Mouse (Mus musculus) cerebellum, postnatal 25 days (tissue): ENCODE results near the gene Daam1.
A peak's percentile ranks its signal among the peaks of the same experiment; 100 is the strongest.

ENCODE experiments used
- DNase-seq, 2 experiments: peaks; one replicate each; pipeline ENCODE4 v3.0.0; 2021; ENCODE audit warnings: mixed read lengths in 2 of 2

Gene Daam1

DNA sequence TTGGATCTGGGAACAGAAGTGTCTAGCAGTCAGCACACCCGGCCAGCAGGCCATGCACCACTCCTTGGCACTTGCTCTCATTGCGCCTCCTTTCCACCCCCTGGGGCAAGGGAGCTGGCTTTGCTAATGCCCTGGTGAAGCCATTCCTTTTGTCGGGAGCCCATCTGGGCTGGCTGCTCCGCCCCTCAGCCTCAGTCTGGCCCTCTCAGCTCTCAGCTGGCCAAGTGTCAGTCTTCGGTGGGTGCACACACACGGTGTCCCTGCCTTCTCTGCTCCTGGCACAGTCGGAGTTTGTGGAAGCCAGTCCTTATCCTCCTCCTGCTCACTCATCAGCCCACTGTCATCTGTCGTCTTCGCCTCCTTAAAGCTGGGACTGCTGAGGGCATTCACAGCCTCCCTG lies 142.7 kb downstream of the Daam1 start:
- peak; percentile 31 to 54 for DNase-seq

DNA sequence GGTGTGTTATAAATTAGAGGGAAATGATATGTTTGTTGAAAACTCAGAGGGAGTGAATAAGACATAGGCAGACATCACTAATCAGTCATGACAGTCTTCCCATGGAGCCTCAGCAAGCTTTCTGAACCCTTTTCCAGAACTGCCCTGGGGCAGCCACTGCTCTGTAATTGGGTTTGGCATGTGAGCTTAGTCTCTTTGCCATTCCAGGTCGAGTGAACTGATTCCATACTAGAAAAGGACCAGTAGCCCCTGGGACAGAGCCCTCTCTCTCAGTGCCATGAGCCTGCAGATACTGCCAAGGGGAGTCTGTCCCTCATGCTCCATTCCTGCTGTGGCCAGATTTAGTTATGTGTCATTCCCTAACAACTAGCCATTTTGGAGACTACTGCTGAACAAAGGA lies 144.7 kb downstream of the Daam1 start:
- DNase-seq: no peak

DNA sequence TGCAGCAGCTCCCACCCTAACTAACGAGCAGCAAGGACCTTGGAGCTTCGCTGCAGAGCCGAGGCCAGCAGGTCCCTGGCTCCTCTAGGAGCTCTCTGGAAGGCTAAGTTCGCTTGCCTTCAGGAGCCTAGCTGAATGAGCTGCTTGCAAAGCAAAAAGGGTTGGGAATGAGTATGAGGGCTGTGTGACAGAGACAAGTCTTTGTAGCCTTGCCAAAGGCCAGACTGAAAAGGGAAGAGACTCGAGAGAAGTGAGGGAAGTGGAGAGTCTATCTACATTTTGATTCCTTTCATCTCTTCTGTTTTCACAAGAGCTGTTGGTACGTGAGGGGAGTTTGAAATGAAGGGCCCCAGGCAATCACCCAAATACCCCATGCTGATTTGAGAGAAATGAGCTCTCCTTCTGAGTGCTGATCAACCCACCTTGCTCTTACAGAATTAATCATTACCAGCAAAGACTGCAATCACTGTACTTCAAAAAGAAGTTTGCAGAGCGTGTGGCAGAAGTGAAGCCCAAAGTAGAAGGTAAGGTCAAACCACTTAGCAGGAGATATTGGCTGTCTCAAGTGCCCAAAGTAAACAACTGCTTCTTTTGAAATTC lies 145.6 kb downstream of the Daam1 start:
- DNase-seq: no peak

DNA sequence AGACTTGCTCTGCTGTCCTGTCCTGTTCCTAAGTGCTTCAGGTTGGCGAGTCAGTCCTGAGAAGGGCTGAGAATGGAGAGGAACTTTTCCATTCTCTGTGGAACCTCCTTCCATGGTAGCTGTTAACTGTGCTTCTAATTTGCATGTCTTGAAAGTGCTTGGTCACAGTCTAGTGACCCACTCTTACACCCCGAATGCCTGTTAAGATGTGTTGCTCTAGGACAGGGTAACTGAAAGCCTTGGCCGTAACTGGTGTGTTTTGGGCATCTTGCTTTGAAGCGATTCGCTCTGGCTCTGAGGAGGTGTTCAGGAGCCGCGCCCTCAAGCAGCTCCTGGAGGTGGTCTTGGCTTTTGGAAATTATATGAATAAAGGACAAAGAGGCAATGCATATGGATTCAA lies 146.5 kb downstream of the Daam1 start:
- no peak for DNase-seq

DNA sequence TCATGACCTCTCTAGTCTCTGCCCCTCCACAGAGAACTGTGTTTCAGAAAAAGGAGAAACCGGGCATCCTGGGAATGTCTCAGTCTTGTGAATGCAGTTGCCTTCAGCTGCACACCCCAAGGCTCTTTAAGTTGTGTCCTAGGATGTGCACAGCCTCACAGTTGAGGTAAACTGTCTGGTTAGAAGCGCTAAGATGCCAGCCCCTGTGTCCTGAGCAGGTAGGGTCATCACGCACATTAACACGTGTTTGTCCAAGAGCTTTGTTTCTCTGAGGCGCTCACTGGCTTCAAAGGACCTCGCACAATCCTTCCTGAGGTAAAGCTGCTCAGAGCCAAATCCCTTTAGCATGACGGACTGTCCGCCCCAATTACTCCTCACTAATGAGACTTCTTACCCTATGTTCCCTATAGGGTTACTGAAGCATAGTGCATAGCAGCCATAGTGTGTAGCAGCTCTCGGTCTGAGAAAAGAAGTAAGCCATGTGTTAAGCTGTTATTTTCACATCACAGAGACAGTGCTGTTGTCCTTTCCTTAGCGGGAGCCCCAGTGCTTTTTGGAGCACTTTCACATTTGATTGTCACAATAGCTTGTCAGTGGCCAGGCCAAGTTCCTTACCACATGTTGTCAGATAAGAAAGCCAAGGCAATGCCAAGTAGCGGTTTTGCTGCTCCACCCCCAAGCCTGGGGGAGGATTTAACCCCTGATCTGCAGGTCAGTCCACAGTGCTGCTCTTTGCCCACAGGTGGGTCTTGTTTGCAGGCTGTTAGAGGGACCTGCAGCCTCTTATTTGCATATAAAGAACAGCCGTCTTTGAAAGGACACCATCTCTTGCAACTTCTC lies 147.9 kb downstream of the Daam1 start:
- DNase-seq: no peak

DNA sequence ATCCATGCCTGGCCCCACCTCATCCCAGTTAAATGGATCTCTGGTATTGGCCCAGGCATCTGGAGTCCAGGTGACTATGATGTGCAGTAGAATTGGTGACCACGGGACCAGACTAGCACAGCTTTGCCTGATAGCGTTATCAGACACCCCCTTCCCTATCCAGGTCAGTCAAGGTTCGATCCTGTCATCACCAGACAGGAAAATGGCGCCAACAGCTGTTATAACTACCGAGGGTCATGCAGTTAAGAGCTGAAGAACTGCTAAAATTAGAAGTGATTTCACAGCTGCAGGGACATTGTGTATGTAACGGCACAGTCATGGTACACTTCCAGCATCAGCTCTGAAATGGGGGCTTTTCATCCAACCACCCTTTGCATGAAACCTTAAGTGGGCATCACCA lies 149.3 kb downstream of the Daam1 start:
- no peak for DNase-seq

DNA sequence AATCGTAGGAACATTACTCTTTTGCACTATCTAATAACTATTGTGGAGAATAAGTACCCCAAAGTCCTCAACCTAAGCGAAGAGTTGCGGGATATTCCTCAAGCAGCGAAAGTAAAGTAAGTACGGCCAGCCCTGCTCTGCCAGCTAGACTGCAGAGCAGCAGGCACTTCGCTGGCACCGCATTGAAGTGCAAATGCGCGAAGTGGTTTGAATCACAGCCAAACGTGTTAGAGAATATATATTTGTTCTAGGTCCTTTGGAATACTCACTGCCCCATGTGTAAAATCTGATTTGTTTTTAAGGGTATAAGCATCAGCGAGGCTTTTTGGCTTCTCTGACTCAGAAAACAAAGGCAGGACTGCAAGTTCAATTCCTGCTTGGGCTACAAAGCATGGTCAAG lies 149.9 kb downstream of the Daam1 start:
- no peak for DNase-seq

DNA sequence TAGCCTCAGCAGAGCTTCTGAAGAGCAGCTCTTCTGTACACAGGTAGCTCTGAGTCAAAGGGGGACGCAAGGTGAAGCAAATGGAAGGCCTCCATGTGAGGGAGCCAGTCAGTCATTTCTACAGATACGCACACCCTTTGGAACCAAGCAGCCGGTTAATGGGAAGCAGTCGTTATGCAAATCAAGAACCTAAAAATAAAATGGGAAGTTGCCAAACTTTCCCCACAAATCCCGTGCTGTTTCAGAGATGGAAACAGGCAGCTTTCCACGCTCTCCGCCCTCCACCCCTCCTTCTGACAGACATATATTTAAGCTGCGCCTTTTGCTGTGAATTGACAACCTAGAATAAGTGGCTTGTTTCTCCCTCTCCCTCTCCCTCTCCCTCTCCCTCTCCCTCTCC lies 150.4 kb downstream of the Daam1 start:
- no peak for DNase-seq

DNA sequence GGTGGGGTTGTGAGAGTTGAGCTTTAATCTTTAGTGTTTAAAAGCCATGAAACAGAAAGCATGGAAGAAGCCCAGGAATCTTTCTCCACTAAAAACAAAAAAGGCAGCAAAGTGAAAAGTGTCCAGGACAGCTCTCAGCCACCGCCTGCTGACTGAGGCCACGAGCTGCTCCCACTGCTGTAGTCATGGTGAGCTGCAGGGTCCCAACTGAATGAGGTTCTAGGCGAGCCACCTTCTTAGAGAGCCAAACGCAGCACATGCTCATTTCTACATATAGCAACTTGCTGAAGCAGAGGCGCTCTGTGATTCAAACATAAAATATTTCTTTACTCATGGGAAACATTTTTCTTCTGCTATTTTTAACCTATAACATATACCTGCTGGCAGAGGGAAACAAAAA lies 150.9 kb downstream of the Daam1 start:
- DNase-seq: no peak

DNA sequence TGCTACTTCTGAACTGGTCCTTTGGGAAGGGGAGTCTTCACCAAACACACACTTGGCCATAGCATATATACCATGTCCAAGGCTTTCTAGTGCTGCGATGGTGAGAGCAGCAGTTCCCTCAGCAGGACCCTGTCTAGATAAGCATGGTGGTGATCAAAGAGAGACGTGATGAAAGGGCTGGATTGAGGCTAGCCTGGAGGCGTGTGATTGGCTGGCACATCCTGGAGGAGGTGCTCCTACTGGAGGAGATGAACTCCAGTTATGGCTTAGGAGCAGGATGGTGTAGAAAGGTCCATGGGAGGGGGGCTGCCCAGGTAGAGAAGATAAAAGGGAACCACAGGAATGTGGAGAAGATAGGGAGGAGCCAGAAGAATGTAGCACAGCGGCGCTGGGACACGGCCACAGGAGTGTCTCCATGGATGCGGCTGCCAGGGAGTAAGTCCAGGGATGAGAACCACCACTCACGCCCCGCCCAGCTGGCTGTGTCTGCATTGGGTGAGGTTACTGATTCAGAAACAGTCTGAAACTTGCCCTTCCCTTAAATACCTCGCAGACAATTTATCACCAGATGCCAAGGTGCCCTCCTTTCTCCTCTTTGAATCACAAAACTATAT lies 152.3 kb downstream of the Daam1 start:
- DNase-seq: no peak

DNA sequence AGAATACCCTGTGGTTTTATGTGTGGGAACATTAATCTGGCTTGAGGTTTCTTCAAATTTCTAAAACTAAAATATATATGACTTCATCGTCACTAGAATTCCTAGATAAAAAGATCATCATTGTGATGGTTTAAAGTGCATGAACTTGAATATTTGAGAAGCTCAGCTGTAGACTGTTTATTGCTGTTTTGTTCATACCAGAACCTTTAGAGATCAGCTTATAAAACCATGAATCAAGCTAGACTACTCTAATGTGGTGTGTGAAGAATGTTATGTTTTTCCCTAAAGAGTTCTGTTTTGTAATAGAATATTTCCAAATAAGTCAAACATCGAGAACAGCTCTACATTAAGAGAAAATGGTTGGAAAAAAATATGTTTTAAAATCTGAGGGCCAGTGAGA lies 156.3 kb downstream of the Daam1 start:
- no peak for DNase-seq

DNA sequence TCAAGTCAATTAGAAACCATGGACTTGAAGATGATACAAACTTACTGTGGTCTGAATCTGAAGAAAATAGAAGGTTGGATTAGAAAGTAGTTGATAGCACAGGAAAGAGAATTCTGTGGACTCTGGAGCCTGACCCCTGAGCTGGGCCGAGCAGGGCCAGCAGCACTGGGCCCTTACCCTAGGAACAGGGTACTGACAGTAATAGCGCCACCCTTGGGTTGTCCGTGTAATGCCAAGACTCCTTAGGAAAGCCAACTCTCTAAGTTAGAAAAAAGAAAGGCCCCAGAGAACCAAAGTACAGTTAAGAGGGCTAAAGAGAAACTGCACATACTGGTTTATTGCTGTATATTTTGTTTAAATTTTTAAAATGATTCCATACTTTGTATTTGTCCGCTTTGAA lies 157.0 kb downstream of the Daam1 start:
- DNase-seq: no peak

DNA sequence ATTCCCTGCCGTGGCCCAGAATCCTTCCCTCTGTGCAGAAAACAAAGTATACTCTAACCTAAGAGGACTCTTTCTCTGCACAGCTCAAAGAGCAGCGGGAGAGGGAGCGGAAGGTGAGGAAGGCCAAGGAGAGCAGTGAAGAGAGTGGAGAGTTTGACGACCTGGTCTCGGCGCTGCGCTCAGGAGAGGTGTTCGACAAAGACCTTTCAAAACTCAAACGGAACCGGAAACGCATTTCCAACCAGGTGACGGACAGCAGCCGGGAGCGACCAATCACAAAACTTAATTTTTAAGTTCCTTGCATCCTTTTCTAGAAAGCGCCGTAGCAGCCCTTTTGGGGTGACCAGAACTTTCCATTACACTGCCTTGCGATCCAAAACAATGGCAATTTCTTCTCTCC lies 158.7 kb downstream of the Daam1 start:
- DNase-seq: no peak

DNA sequence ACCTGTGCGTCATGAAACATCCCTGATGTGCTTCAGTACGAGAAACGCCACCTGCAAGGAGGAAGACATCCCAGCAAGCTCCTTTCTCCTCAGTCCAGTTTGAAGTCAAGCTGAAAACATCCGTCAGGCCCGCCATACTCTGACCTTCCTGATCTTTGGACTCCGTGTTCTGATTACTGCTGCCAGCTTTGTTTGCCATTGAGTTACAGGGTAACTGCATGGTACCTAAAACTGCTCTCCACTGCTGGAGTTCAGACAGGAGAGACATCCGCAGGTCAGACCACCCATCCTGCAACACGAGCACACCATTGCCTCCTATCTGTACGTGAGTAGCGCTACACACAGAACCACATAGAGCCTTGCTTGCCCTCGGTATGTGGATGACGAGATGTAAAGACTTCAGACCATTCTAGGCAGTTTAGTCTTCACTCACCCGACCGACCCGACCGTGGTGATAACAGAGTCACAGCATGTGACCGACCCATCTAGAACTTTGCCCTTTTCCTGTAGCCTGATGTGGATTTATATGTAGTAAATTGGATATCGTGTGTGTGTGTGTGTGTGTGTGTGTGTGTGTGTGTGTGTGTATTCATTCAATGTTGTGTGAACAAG lies 161.8 kb downstream of the Daam1 start:
- no peak for DNase-seq

DNA sequence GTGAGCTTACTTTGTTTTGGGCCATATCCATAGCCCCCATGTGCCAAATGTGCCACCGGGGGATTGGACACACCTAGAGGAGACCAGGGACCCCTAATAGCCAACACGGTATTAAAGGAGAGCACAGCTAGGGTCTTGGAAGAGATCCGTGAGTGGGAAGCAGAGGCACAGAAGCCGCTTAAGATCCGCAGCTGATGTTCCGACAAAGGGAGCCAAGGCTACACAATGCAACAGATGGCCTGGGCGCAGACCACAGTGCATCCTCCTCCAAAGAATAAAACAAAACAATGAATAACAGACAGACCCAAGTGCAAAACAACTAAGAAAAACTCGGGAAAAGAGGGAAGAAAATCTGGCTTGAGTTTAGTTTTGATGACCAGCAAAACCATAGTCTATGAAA lies 165.0 kb downstream of the Daam1 start:
- no peak for DNase-seq

DNA sequence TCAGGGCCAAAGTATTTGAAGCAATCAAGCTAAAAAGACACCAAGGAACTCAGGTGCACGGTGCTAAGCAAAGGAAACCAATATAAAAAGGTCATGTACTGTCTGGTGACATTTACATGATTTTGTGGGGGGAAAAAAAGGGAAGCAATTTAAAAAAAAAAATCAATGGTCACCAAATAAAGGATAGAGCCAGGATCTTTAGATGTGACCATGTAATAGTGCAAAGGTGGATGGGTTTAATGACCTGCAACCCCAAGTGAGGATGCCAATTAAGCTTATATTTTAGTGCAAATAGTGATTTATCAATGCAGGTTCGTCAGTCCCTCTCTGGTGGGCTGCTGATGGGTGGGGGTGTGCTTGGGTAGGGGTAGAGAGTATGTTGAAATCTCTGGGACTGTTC lies 166.0 kb downstream of the Daam1 start:
- DNase-seq: no peak

DNA sequence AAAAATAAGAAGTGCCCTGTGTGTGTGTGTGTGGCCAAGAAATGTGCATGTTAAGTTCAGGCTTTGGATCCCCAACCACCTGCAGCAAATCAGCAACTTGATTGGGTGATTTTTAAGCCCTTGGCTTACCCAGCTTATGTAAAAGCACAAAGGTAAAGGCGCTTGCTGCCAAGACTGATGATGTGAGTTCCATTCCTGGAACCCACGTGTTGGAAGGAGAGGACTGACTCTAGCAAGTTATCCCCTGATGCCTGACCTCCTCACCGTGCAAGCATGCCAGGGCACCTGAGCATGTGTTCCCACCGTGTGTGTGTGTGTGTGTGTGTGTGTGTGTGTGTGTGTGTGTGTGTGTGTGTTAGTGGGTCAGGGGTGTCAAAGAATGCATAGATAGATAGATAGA lies 166.5 kb downstream of the Daam1 start:
- DNase-seq: no peak

DNA sequence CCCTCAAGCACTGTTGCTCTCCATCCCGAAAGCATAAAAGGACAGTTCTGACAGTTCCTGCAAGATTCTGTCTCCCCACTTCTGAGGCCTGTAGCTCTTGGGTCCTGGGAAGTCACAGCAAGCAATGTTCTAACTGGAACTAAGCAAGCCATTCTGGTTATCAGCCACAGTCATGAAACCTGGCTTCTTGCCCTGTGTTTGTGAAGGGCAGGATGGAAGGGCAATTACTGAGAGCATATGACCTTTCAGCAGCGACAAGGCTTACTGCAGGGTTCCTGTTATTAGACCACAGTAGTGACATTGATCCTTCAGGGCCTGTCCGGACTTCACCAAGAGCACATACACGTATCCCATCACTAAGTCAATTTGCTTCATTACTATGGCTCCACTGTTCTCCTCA lies 167.8 kb downstream of the Daam1 start:
- DNase-seq: peak in 1 of 2 experiments; percentile 29

DNA sequence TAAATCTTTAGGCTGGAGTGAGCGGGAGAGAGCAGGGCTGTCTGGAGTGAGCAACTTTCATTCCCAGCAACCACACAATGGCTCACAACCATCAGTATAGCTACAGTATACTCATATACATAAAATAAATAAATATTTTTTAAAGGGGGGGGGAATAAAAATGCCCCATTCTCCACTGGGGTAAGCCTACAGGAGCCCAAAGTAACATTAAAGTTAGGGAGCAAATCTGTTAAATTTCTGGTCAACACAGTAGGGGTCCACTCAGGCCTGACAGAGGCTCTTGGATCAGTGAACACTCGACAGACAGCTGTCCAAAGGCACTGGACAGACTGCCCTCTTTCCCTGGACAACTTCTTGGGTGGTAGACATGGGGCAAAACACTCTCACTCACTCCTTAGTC lies 168.8 kb downstream of the Daam1 start:
- DNase-seq: no peak

DNA sequence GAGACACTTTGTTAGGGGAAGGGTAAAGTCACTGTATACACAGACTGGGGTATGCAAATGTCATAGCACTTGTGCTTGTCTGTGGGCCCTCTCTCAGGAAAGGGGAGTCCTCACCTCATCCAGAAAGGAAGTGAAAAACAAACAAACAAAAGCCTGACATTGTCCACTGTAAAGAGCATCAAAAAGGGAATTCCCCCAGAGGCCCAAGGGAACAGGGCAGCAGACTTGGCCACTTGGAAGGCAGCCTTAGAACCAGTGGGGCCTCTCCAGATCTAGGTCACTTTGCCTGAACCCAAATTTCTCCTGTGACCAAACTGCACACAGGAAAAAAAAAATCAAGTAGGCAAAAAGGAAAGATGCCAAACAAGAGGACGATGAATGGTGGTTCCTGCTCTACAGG lies 170.9 kb downstream of the Daam1 start:
- peak; percentile 50 to 65 for DNase-seq

DNA sequence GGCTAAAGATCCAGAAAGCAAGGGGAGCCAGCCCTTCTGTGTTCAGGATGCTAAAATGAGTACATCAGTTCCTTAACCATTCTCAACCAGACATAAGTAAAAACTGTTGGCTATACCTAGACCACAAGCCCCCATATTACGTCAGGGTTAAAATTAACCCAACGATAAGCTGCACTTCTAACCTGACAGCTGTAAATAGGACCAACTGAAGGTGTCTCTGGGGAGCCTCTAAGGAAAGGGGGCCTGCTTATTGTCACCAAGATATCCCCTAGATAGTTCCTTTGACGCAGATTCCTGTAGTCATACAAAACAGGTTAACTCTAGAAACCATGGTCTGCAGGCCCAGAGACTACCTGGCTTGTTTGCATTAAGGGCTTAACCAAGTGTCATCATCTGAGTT lies 174.4 kb downstream of the Daam1 start:
- DNase-seq: no peak

DNA sequence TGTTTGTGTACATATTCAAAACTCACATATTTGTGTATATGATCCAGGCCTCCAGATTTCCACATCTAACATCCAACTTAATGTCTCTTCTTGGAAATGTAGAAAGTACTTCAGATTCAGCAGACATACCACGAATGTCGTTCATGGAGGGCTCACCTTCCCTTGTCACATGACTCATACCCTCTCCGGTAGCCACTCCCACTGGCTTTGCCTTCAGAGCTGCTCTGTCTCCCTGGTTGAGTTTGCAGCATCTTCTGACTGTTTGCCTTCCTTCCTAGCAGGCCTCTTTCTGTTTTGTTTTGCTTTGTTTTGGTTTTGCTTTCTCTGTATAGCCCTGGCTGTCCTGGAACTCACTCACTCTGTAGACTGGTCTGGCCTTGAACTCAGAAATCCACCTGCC lies 176.8 kb downstream of the Daam1 start:
- no peak for DNase-seq

DNA sequence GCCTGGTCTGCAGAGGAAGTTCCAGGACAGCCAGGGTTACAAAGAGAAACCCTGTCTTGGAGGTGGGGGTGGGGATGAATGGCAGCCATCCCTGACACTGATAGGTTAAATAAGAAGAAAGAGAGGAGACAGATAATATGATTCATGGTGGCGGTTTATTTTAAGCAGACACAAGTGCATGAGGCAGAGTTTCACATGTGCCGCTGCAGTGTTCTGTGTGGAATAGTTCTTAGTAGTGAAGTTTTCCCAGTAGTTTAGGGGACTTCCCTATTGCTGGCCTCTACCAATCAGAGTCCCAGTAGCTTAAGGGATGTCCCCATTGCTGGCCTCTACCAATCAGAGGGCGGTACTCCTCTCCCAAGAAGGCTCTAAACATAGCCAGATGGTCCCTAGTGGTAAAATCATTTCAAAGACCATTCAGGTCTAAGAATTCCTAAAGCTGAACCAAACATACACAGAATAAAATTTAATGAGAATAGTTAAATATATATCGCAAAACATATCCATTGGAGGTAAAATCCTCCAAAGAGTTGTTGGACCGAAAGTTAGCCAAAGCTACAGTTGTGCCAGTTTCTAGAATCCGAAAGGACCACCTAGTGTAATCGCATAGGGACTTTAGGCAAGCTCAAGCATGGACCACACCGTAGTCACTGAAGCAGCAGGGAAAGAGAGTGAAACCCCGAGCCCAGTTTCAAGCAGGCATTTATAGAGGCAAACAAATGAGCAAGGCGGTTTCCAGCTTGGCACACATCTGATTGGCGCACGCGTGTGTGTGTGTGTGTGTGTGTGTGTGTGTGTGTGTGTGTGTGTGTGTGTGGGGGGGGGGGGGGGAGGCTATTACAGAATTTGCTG lies 178.4 kb downstream of the Daam1 start:
- no peak for DNase-seq
